Mouse (Mus musculus) cerebellum, adult 11-12 months (tissue): ENCODE measurements around the gene Tent5b.

Experiments used
- DNase-seq: peaks from one replicate; pipeline ENCODE4 v3.0.0; 2022

The Tent5b gene

DNA sequence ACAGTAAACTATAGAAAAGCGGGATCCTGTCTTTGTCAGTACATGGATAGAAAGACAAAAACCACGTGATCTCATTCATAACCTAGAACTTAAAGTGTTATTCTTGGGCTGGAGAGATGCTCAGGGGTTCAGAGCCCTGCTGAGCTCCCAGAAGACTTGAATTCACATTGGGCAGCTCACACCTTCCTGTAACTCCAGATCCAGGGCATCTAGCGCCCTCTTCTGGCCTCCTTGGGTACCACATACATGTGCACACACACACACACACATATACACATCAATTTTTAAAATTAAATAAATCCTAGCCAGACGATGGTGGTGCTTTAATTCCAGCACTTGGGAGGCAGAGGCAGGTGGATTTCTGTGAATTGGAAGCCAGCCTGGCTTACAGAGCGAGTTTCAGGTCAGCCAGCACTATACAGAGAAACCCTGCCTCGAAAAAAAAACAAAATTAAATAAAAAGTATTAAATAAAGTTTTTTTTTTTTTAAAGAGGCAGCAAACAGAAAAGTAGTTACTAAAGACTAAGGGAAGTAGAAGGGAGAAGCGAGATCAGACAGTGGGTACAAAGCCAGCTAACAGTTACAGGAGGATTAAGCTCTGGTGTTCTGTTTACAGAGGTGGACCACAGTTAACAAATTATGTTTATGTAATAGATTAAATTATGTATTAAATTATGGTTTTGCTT lies 8.7 kb upstream of the Tent5b start:
- DNase-seq, result no peak

DNA sequence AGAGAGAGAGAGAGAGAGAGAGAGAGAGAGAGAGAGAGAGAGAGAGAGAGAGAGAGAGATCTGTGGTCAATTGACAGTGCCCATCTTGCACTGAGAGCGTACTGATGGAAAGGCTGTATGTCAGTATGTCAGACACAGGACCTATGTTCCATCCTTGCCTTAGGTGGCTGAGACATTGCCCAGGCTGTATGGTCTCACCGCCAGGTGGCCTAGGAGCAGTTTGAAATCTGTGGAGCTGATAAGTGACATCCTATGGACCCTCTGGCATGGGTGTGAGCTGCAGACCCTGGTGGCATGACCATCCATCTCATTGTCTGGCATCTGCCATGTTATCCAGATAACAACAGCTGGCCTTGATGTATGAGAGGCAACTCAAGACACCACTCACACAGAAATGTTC lies 6.1 kb upstream of the Tent5b start:
- DNase-seq, result no peak

DNA sequence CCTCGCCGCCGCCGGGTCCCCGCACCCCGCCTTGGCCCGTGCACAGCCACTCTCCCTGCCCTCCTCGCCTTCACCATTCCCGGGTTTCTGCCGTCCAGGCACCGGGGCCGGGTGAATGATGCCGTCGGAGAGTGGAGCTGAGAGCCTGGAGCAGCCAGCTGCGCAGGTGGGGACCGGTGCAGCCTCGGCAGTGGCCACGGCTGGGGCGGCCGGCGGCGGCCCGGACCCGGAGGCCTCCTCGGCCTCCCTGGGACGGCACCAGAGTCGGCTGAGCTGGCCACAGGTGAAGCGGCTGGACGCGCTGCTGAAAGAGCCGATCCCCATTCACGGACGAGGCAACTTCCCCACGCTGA lies 229 bp downstream of the Tent5b start:
- DNase-seq, result no peak

- DNase-seq, result no peak
Measured at GRCm38 (mm10) chr4:133480754-133481153, 822 bp downstream of the Tent5b start.

- DNase-seq, result no peak
Measured at GRCm38 (mm10) chr4:133481488-133481887, 1.6 kb downstream of the Tent5b start.

GRCm38 (mm10) chr4:133482479-133482878 lies 2.5 kb downstream of the Tent5b start:
- no peak for DNase-seq

- no peak for DNase-seq
Measured at GRCm38 (mm10) chr4:133484266-133485025, 4.5 kb downstream of the Tent5b start.

DNA sequence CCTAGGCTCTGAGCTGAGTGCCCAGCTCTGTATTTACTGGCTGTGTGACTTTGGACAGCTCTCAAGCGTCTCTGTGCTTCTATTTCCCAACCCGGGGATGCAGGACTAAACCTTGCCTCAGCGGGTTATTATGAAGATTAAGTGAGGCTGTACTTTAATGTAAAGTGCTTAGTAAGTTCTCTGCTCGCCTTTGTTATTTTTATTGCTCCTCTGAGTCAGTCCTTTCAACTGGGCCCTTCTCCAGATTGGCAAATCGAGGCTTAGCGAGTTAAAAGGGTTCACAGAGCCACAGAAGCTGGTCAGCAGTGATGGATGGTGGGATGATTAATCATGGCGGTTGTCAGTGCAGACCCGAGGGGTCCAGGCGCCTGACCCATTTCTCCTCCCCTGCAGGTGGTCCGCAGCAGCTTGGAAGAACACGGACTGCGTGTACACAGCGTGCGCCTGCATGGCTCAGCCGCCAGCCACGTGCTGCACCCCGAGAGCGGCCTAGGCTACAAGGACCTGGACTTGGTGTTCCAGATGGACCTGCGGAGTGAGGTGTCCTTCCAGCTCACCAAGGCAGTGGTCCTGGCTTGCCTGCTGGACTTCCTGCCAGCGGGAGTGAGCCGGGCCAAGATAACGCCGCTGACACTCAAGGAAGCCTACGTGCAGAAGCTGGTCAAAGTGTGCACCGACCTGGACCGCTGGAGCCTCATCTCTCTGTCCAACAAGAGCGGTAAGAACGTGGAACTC lies 5.9 kb downstream of the Tent5b start:
- DNase-seq, result no peak

DNA sequence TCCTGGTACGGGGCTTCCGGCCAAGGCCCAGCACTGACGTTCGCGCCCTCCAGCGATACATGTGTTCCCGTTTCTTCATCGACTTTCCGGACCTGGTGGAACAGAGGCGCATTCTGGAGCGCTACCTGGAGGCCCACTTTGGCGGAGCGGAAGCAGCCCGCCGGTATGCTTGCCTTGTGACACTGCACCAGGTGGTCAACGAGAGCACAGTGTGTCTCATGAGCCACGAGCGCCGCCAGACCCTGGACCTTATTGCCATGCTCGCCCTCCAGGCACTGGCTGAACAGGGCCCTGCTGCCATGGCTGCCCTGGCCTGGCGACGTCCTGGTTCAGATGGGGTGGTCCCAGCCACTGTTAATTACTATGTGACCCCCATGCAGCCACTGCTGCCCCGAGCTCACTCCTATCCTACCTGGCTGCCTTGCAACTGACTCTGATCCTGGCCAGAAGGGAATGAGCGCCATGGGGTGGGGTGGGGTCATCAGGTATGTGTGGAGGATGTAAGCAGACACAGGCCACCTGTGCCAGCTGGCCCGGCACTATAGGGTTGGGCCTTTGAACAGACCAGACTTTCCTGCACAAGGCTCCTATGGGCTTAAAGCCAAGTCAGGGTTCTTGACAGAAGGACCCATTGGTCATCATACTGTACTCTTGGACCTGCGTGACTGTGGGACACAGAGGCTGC lies 6.9 kb downstream of the Tent5b start:
- no peak for DNase-seq

DNA sequence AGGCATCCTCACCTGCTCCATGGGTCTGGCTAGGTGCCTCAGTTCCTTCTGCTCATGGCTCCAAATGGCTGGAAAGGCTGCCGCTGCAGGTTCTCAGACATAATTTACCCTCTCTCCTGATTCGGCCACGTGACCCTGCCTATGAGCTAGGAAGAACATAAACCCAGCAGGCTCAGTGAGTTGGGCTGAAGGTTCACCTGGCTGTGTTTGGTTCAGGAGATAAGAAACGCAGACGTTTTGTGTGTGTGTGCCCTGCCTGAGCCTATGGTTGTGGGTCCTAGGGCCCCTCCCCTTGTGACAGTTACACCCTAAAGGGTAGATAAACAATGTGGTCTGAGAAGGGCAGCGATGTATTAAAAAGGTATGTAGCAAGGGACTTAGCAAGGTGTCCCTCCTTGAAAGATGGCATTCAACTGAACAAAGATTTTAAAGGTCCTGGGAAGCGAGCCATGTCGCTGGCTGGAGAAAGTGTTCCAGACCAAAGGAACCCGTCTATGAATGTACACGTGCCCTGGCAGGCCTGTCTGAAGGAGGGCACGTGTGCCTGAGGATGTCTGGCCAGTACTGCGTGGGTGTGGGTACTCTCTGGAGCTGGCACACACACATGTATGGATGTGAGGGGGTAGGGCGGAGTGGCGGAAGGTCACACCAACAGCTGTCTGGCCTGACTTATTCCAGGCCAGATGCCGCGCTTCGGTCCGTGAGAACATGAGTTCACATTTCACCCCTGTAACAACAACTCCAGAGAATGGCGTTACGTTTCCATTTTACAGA lies 8.9 kb downstream of the Tent5b start:
- no peak for DNase-seq

GRCm38 (mm10) chr4:133489489-133490245 lies 9.7 kb downstream of the Tent5b start:
- DNase-seq, result no peak

DNA sequence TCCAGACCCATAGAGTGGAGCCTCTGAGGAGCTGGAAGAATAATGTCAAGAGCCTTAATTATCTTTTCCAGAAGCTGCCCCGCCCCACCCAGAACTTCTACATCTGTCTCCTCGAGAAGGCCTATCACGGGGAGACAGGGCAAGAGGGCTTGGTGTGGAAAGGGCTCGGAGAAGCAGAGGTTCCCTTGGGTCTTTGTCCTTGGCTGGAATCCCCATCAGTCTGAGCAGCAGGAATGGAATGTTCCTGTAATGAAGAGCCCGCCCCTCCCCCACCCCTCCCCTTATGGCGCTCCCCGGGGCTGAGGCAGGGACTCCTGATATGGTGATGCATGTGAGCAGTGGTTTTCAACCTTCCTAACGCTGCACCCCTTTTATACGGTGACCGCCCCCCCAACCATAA lies 11.9 kb downstream of the Tent5b start:
- no peak for DNase-seq

- DNase-seq, result no peak
Measured at GRCm38 (mm10) chr4:133493895-133494294, 14.0 kb downstream of the Tent5b start.

DNA sequence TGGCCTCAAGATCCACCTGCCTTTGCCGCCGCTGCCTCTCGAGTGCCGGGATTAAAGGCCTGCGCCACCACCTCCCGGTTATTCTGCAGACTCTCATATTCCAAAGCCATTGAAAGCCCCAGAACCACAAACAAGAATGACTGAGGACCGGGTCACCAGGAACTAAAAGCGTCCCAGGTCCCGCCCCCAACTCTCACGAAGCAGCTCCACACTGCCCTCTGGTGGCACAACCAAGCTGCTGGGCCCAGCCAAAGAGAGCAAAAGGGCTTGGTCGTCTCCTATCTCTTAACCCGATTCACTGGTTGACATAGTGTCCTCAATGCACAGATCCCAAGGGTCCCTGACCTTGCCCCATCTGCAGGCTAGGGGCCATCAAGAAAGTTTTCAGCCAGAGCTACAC lies 14.5 kb downstream of the Tent5b start:
- DNase-seq, result peak; percentile 81

DNA sequence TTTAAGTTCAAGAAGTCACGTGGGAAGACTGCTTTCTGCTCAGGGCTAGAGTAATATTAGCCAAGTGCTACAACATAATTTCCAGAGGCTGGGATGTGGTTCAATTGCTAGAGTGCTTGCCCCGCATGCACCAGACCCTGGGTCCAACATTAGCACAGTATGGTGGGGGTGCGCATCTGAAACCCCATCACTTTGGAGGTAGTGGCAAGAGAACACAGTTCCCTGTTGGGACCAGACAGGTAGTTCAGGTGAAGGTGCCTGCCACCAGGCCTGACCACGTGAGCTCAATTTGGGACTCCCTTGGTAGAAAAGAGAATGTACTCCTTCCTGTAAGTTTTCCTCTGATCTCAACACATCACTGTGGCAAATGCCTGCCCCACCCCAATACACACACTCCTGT lies 14.9 kb downstream of the Tent5b start:
- DNase-seq, result no peak

- DNase-seq, result peak; percentile 73
Measured at GRCm38 (mm10) chr4:133495711-133496110, 15.8 kb downstream of the Tent5b start.

- peak; percentile 69 for DNase-seq
Measured at GRCm38 (mm10) chr4:133496738-133497445, 17.0 kb downstream of the Tent5b start.

- DNase-seq, result peak; percentile 66
Measured at GRCm38 (mm10) chr4:133497461-133498159, 17.7 kb downstream of the Tent5b start.

DNA sequence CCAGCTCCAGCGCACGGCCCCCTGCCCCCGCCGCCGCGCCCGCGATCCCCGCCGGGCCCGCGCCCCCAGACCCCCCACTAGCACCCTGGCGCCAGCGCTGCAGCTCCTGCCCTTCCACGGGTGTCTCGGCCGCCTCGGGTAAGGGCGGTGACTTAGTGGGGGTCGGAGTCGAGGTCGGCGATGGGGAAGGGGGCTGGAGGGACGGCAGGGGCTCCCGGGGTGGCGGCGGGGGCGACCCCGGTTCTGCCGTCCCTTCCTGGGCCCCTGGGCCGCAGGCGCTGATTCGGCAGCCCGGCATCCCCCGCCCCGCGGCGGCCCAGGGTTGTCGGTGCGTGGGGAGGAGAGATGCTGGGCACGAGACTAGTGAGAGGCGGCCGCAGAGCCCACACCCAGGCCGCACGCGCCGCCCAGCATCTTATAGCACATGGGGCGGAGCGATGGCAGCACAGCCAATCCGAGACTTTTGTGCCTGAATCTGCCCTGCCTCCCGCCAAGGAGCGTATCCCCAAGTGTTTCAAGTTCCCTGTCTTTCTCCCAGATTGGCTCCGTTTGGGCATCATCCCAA lies 18.3 kb downstream of the Tent5b start, which contains the start of gene Trnp1:
Trnp1 (minus strand) TSS at position 391 of the 565 bp plus-strand sequence.
- peak; percentile 94 for DNase-seq

DNA sequence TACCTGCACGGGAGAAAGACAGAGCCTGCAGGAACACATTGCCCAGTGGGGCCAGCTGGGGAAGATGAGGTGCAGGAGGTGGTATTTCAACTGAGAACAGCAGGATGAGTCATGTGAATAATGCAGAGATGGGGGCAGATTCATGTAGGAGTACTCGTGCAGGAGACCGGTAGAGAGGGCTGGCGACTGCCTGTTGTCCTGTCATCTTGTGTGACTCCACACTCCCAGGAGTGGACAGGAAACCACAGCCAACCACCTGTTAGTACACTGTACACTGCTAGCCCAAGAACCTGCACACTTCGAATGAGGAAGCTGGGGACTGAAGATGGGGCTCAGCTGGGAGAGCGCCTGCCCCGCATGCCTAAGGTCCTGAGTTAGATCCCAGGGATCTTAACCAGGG lies 21.6 kb downstream of the Tent5b start:
- peak; percentile 11 for DNase-seq
